In genomic region chr4:57845031-57845431, GRCm38 (mm10) we compare ENCODE assay signal across 8 mouse cellular contexts.
A peak's percentile ranks its signal among the peaks of the same experiment; 100 is the strongest.
DNase-seq lines count a peak whose midpoint lies in the region; ATAC-seq and TF ChIP-seq lines count a peak whose summit lies in the region.

No protein-coding gene starts in this region.

- H3K4me1 ChIP-seq in forebrain, embryonic 13.5 days: peaks cover 26% of the 10 kb centered on the region
- peaks cover 38% of the 10 kb centered on the region for H3K4me1 ChIP-seq in heart, postnatal 0 days (ENCODE audit: control insufficient read depth, insufficient read depth)
- peaks cover 60% of the 10 kb centered on the region for H3K4me1 ChIP-seq in midbrain, embryonic 10.5 days
- peaks cover 14% of the 10 kb centered on the region for H3K4me1 ChIP-seq in stomach, embryonic 15.5 days

- TF ChIP-seq CTCF in heart, postnatal 0 days (IDR thresholded peaks at IDR 0.05; ENCODE audit: low read depth): no peak

- H3K27me3 ChIP-seq in forebrain, embryonic 13.5 days: no peaks in the 10 kb centered on the region
- H3K27me3 ChIP-seq in heart, postnatal 0 days (ENCODE audit: control insufficient read depth, insufficient read depth, low read length): no peaks in the 10 kb centered on the region
- H3K27me3 ChIP-seq in midbrain, embryonic 10.5 days (ENCODE audit: low read depth, poor library complexity, severe bottlenecking): peaks cover 17% of the 10 kb centered on the region; the same call in 1 of the 2 replicates
- H3K27me3 ChIP-seq in stomach, embryonic 15.5 days (replicated peaks): no peaks in the 10 kb centered on the region

- 0 out of 2 replicates have a peak overlapping the region, but pooled peaks have one; percentile 8 for H3K27ac ChIP-seq in forebrain, embryonic 13.5 days
- peak overlapping the region; percentile 96 for H3K27ac ChIP-seq in heart, postnatal 0 days (ENCODE audit: low read depth)
- peak overlapping the region; percentile 84 for H3K27ac ChIP-seq in midbrain, embryonic 10.5 days (replicated peaks)
- peak overlapping the region; percentile 89 for H3K27ac ChIP-seq in stomach, embryonic 15.5 days

- no peak for TF ChIP-seq EP300 in heart, postnatal 0 days (IDR thresholded peaks at IDR 0.05; ENCODE audit: low read depth)

- no peaks in the 10 kb centered on the region for H3K9me3 ChIP-seq in forebrain, embryonic 13.5 days (replicated peaks)
- no peaks in the 10 kb centered on the region for H3K9me3 ChIP-seq in heart, postnatal 0 days (replicated peaks; ENCODE audit: control insufficient read depth, low read length)
- no peaks in the 10 kb centered on the region for H3K9me3 ChIP-seq in midbrain, embryonic 10.5 days (replicated peaks)
- H3K9me3 ChIP-seq in stomach, embryonic 15.5 days: no peaks in the 10 kb centered on the region

- DNase-seq in 3134 (ENCODE audit: extremely low read depth, insufficient read length, low spot score): peak; percentile 91
- peak; percentile 91 for DNase-seq in ZHBTc4 (ENCODE audit: low read depth, low spot score)
- DNase-seq in heart, postnatal 0 days (ENCODE audit: low spot score): peak; percentile 96
- DNase-seq in kidney, postnatal 36 days: peak; percentile 93 to 97
- peak; percentile 85 for DNase-seq in midbrain, embryonic 10.5 days (ENCODE audit: low spot score)

- H3K4me3 ChIP-seq in forebrain, embryonic 13.5 days: peak overlapping the region; percentile 1; the same call in 1 of the 2 replicates
- peak overlapping the region; percentile 64 for H3K4me3 ChIP-seq in heart, postnatal 0 days (ENCODE audit: low read depth, low read length)
- H3K4me3 ChIP-seq in midbrain, embryonic 10.5 days: peak overlapping the region; percentile 49
- peak overlapping the region; percentile 39 for H3K4me3 ChIP-seq in stomach, embryonic 15.5 days (replicated peaks)

- peak overlapping the region; percentile 49 for H3K4me2 ChIP-seq in forebrain, embryonic 13.5 days
- H3K4me2 ChIP-seq in heart, postnatal 0 days (ENCODE audit: low read depth, low read length): peak overlapping the region; percentile 71
- H3K4me2 ChIP-seq in stomach, embryonic 15.5 days: peak overlapping the region; percentile 44

- no peaks in the 10 kb centered on the region for H3K36me3 ChIP-seq in forebrain, embryonic 13.5 days (ENCODE audit: poor library complexity, severe bottlenecking)
- peaks cover 5% of the 10 kb centered on the region for H3K36me3 ChIP-seq in heart, postnatal 0 days (replicated peaks; ENCODE audit: control insufficient read depth, insufficient read depth, low read length)
- H3K36me3 ChIP-seq in midbrain, embryonic 10.5 days: peaks cover 5% of the 10 kb centered on the region; the same call in 1 of the 2 replicates
- no peaks in the 10 kb centered on the region for H3K36me3 ChIP-seq in stomach, embryonic 15.5 days

- 2% methylated on average over 10 of the region's 10 CpGs for WGBS in forebrain, embryonic 13.5 days
- WGBS in heart, postnatal 0 days: 2% methylated on average over 10 of the region's 10 CpGs
- under 1% methylated on average over 10 of the region's 10 CpGs for WGBS in midbrain, embryonic 10.5 days
- WGBS in stomach, embryonic 15.5 days: 6% methylated on average over 10 of the region's 10 CpGs

- ATAC-seq in forebrain, embryonic 13.5 days: peak; percentile 77
- ATAC-seq in heart, postnatal 0 days (ENCODE audit: insufficient read depth, low read depth): peak; percentile 91
- ATAC-seq in stomach, embryonic 15.5 days (ENCODE audit: insufficient read depth, low FRiP score, low read depth): peak; percentile 83
- no peak for ATAC-seq in monocyte, adult 5-6 weeks (replicated peaks; ENCODE audit: insufficient number of reproducible peaks, low FRiP score, low TSS enrichment, poor library complexity, severe bottlenecking)

- H3K9ac ChIP-seq in forebrain, embryonic 13.5 days: peak overlapping the region; percentile 12
- H3K9ac ChIP-seq in heart, postnatal 0 days (replicated peaks; ENCODE audit: low read depth, low read length): peak overlapping the region; percentile 81
- H3K9ac ChIP-seq in stomach, embryonic 15.5 days: peak overlapping the region; percentile 45

Comparison
In these comparisons a context has a peak if more than half of its experiments do, and no peak if none do; other contexts are left out.
1. H3K27ac ChIP-seq: peak in every context shown above with its lines; median percentile 96 in heart, postnatal 0 days; 89 in stomach, embryonic 15.5 days; 84 in midbrain, embryonic 10.5 days; 8 in forebrain, embryonic 13.5 days.
2. H3K4me3 ChIP-seq: peak in every context shown above with its lines; median percentile 64 in heart, postnatal 0 days; 49 in midbrain, embryonic 10.5 days; 39 in stomach, embryonic 15.5 days; 1 in forebrain, embryonic 13.5 days.
3. H3K9ac ChIP-seq: peak in every context shown above with its lines; median percentile 81 in heart, postnatal 0 days; 45 in stomach, embryonic 15.5 days; 12 in forebrain, embryonic 13.5 days.